Mouse (Mus musculus) CD4-positive, CD25-positive, alpha-beta regulatory T cell, adult 4 months (primary cell): ENCODE measurements around the gene Nipbl. TPM values are rescaled to one million over a fixed set of nuclear protein-coding genes. Genes with fewer than 3 reads are reported as not detected.
"Not testable (repeated sequence)": the region's sequence is repeated elsewhere in the genome, so short reads cannot be mapped to it uniquely, and the experiment has no call there.

ENCODE experiments used
- ATAC-seq: one replicate; pipeline ENCODE4 v1.8.0; 2017
- polyA plus RNA-seq, 2 experiments: library from polyadenylated mRNA; unstranded; fragments of 100-300 nt; shearing (Covaris generic); gene quantifications; one replicate each; pipeline ENCODE4 v1.2.1; 2017

The Nipbl gene
- polyA plus RNA-seq, 2 experiments from 2014 or later, result 49.6 to 51.7 TPM

GRCm38 (mm10) chr15:8291251-8291650 is 153.0 kb downstream of the Nipbl start:
- ATAC-seq, result no peak

- ATAC-seq, result no peak
Observed at GRCm38 (mm10) chr15:8282155-8282554, 162.1 kb downstream of the Nipbl start.

GRCm38 (mm10) chr15:8281701-8282100 is 162.6 kb downstream of the Nipbl start:
- ATAC-seq, result no peak

- ATAC-seq, result no peak
Observed at GRCm38 (mm10) chr15:8279929-8280610, 164.2 kb downstream of the Nipbl start.

GRCm38 (mm10) chr15:8279320-8279779 is 164.9 kb downstream of the Nipbl start:
- ATAC-seq, result peak; percentile 78

GRCm38 (mm10) chr15:8277916-8278315 is 166.3 kb downstream of the Nipbl start:
- ATAC-seq, result not testable (repeated sequence)

- ATAC-seq, result no peak
Observed at GRCm38 (mm10) chr15:8271952-8272351, 172.3 kb downstream of the Nipbl start.

- no peak for ATAC-seq
Observed at GRCm38 (mm10) chr15:8268231-8268630, 176.0 kb downstream of the Nipbl start.

- ATAC-seq, result no peak
Observed at GRCm38 (mm10) chr15:8267211-8267610, 177.1 kb downstream of the Nipbl start.

- no peak for ATAC-seq
Observed at GRCm38 (mm10) chr15:8265946-8266345, 178.3 kb downstream of the Nipbl start.

Other genes starting within 250 kb of the Nipbl start
- under 1 TPM in 1 of 2 experiments, not detected in 1; 0.96 TPM for gene Gm2310, start 75.5 kb upstream of the Nipbl start, polyA plus RNA-seq